Mouse (Mus musculus) megakaryocyte-erythroid progenitor cell, adult 5 weeks (primary cell): Measurements from ENCODE around the gene Pappa. TPM values are rescaled to one million over a fixed set of nuclear protein-coding genes. Genes with fewer than 3 reads are reported as not detected.

Experiments
- polyA plus RNA-seq: library from polyadenylated mRNA; stranded (reverse); fragments of >175 nt; gene quantifications from 2 replicates; pipeline ENCODE4 v1.2.3, GENCODE M21; 2012

Gene Pappa
- not detected in 2 replicates for polyA plus RNA-seq

GRCm38 (mm10) chr4:65123741-65124224, at the start of gene Pappa:
TSS of gene Pappa (plus strand) at chr4:65124174.

